Mouse (Mus musculus) stomach, postnatal 0 days (tissue): Measurements from ENCODE around the gene Slc13a3. TPM values are rescaled to one million over a fixed set of nuclear protein-coding genes. Genes with fewer than 3 reads are reported as not detected.

Experiments used
- ATAC-seq: fragments of 200-750 bp; cut with Nextera tagmentation; 2 replicates; pipeline ENCODE4 v1.8.0; 2017; ENCODE audit not compliant: low FRiP score, low TSS enrichment
- DNase-seq: peaks from one replicate; pipeline ENCODE4 v3.0.0-alpha.2; 2016; ENCODE audit warnings: low spot score
- H3K27ac ChIP-seq: fragments of 300-500 bp; sonication (generic); replicated peaks from 2 replicates; pipeline ENCODE4 v1.5.1; 2014; ENCODE audit warnings: mild to moderate bottlenecking, control low read depth
- H3K27me3 ChIP-seq: fragments of 300-500 bp; sonication (generic); 2 replicates; pipeline ENCODE4 v1.6.1; 2014; ENCODE audit warnings: low read length; ENCODE audit not compliant: control insufficient read depth, insufficient read depth
- H3K36me3 ChIP-seq: fragments of 300-500 bp; sonication (generic); 2 replicates; pipeline ENCODE4 v1.6.1; 2014; ENCODE audit warnings: low read length, mixed read lengths; ENCODE audit not compliant: control insufficient read depth, insufficient read depth
- H3K4me1 ChIP-seq: fragments of 300-500 bp; sonication (generic); replicated peaks from 2 replicates; pipeline ENCODE4 v1.6.1; 2014; ENCODE audit warnings: antibody characterized with exemption; ENCODE audit not compliant: control insufficient read depth, insufficient read depth
- H3K4me2 ChIP-seq: fragments of 300-500 bp; sonication (generic); replicated peaks from 2 replicates; pipeline ENCODE4 v1.6.1; 2014; ENCODE audit warnings: low read depth, mild to moderate bottlenecking, control low read depth, moderate library complexity
- H3K4me3 ChIP-seq: fragments of 300-500 bp; sonication (generic); 2 replicates; pipeline ENCODE4 v1.5.1; 2014; ENCODE audit warnings: low read depth, low read length, control low read depth
- H3K9ac ChIP-seq: fragments of 300-500 bp; sonication (generic); 2 replicates; pipeline ENCODE4 v1.6.1; 2014; ENCODE audit warnings: mild to moderate bottlenecking, low read length, control low read depth, mixed read lengths
- H3K9me3 ChIP-seq: fragments of 300-500 bp; sonication (generic); 2 replicates; pipeline ENCODE4 v1.6.1; 2016; ENCODE audit warnings: low read length; ENCODE audit not compliant: control insufficient read depth
- CTCF ChIP-seq: IDR thresholded peaks from 2 replicates; pipeline ENCODE4 v1.5.1; 2016; ENCODE audit warnings: antibody characterized with exemption, low read depth, mild to moderate bottlenecking, moderate library complexity
- EP300 ChIP-seq: optimal IDR thresholded peaks from 2 replicates; pipeline ENCODE3; 2016; ENCODE audit warnings: antibody characterized with exemption
- WGBS: fragments of 180-500 bp; shearing (Covaris S2); extraction: QIAGEN DNeasy Blood & Tissue Kit; methylation state at CpG from one replicate; pipeline ENCODE4 v1.1.7; 2014; 5-methylcytosine and 5-hydroxymethylcytosine counted together
- polyA plus RNA-seq: library from polyadenylated mRNA; unstranded; fragments of >200 nt; fragmentation: Nextera tagmentation; extraction: Ambion mirVana; gene quantifications from 2 replicates; pipeline ENCODE4 v1.2.1, GENCODE M21; 2015

Slc13a3 gene
- polyA plus RNA-seq, 1 experiment from 2014 or later, result 0.34 TPM

DNA sequence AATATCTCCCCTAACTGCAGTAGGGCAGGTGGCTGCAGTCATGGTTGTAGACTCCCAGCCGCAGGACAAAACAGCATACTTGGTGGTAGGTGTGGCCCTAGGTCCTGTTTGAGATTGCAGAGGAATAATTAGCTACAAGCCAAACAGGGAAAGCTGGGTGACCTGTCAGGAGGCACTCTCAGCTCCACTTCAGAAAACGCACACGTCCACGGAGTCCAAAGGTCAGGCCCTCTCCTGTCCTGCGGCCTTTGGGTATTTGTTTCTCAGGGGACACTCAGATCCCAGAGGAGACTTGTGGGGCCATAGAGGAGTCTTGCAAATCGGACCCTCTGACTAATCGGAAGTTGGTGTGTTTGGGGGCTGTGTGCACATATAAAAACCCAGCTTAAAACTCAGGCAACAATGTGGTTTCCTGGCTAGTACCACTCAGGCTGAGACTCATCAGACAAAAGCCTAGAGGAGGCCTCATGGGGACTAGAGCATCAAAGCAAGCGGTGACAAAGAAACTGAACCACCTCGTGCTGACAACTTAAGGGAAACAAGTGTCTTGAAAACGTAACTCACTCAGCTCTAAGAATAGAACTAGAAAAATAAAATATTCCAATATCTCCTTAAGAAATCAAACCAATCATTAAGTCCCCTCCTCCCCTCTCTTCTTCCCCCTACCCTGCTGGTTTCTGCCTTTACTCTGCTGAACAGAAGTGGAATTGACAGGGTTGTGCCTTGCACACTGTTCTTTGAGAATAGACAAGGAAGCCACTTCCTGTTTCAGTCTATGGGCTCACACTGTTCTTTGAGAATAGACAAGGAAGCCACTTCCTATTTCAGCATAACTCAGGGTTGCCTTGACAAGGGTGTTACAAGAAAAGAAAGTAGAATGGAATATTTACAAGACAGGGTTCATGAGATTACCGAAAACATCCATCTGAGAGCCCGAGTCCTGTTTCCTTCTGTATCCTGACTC, 20.0 kb downstream of the Slc13a3 start:
- no peak for DNase-seq
- TF ChIP-seq CTCF, result no peak
- TF ChIP-seq EP300, result no peak

GRCm38 (mm10) chr2:165448475-165448874, 24.6 kb downstream of the Slc13a3 start:
- Histone ChIP-seq H3K9me3 (no peaks in the 10 kb centered on the region), H3K4me2 (no peak overlapping the region), H3K27me3 (no peaks in the 10 kb centered on the region), H3K36me3 (no peaks in the 10 kb centered on the region), H3K9ac (no peak overlapping the region), H3K4me1 (no peaks in the 10 kb centered on the region), H3K27ac (no peak overlapping the region), H3K4me3 (no peak overlapping the region)
- 82% methylated on average over 9 of the region's 9 CpGs for WGBS
- DNase-seq (no peak), ATAC-seq (no peak)
- TF ChIP-seq EP300, result no peak
- TF ChIP-seq CTCF, result no peak

More for the DNA sequence above, 20.0 kb downstream of the Slc13a3 start:
- H3K27me3 ChIP-seq, result no peaks in the 10 kb centered on the region
- 69% methylated on average over 12 of the region's 12 CpGs for WGBS
- H3K36me3 ChIP-seq, result no peaks in the 10 kb centered on the region
- no peak overlapping the region for H3K9ac ChIP-seq
- ATAC-seq, result 0 out of 2 replicates have a peak, but pooled peaks have one; percentile 29
- no peaks in the 10 kb centered on the region for H3K9me3 ChIP-seq
- no peak overlapping the region for H3K4me2 ChIP-seq
- H3K4me1 ChIP-seq, result no peaks in the 10 kb centered on the region
- H3K27ac ChIP-seq, result no peak overlapping the region
- no peak overlapping the region for H3K4me3 ChIP-seq

DNA sequence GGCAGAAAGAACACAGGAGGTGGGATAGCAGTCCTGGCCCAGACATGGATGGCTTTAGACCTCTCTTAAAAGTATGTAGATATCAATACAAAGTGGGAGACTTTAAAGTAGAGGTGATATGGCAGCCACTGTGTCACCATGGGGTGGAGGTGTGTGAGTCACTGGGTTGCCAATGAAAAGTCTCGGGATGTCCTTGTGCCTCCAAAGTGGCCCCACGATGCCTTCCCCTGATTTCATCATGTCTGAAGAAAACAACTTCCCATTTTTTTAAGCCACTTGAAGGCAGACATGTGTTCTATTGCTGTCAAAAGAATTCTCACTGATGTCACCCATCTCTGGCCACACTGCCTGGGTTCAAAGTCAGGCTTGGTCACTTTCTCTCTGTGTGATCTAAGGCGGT, 28.2 kb downstream of the Slc13a3 start:
- H3K27ac ChIP-seq, result no peak overlapping the region
- no peak overlapping the region for H3K9ac ChIP-seq
- ATAC-seq, result no peak
- WGBS, result 62% methylated on average over 3 of the region's 3 CpGs
- H3K4me1 ChIP-seq, result no peaks in the 10 kb centered on the region
- H3K4me2 ChIP-seq, result no peak overlapping the region
- H3K9me3 ChIP-seq, result no peaks in the 10 kb centered on the region
- H3K36me3 ChIP-seq, result no peaks in the 10 kb centered on the region
- H3K4me3 ChIP-seq, result no peak overlapping the region
- DNase-seq, result no peak
- TF ChIP-seq EP300, result no peak
- TF ChIP-seq CTCF, result no peak
- no peaks in the 10 kb centered on the region for H3K27me3 ChIP-seq

DNA sequence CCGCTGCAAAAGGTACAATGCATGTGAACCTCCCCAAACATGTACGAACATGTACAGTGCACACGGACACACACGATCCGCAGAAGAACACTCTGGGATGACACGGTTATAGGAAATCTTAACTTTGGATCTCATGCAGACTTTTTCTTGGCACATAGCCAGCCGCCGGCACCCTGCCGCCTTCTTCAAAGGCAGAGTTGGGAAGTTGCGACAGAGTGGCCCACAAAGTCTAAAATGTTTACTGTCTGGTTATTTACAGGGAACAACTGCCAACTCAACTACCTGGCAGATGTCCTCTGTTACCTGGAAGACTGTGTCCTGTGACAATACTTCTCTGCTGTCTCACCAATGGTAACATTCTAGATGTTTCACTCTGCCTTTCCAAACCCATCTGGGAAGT, 30.0 kb downstream of the Slc13a3 start:
- Histone ChIP-seq H3K9me3 (no peaks in the 10 kb centered on the region), H3K9ac (no peak overlapping the region), H3K4me2 (no peak overlapping the region), H3K4me1 (no peaks in the 10 kb centered on the region), H3K36me3 (no peaks in the 10 kb centered on the region), H3K27ac (no peak overlapping the region), H3K4me3 (no peak overlapping the region), H3K27me3 (no peaks in the 10 kb centered on the region)
- no peak for DNase-seq
- no peak for ATAC-seq
- TF ChIP-seq EP300, result no peak
- TF ChIP-seq CTCF, result no peak
- 66% methylated on average over 10 of the region's 10 CpGs for WGBS

GRCm38 (mm10) chr2:165441613-165442012, 31.4 kb downstream of the Slc13a3 start:
- H3K4me2 ChIP-seq, result no peak overlapping the region
- DNase-seq (no peak), ATAC-seq (no peak)
- WGBS, result 48% methylated on average over 4 of the region's 4 CpGs
- no peaks in the 10 kb centered on the region for H3K27me3 ChIP-seq
- no peak overlapping the region for H3K9ac ChIP-seq
- no peaks in the 10 kb centered on the region for H3K36me3 ChIP-seq
- no peak overlapping the region for H3K4me3 ChIP-seq
- TF ChIP-seq CTCF (no peak), EP300 (no peak)
- H3K9me3 ChIP-seq, result no peaks in the 10 kb centered on the region
- no peak overlapping the region for H3K27ac ChIP-seq
- no peaks in the 10 kb centered on the region for H3K4me1 ChIP-seq

DNA sequence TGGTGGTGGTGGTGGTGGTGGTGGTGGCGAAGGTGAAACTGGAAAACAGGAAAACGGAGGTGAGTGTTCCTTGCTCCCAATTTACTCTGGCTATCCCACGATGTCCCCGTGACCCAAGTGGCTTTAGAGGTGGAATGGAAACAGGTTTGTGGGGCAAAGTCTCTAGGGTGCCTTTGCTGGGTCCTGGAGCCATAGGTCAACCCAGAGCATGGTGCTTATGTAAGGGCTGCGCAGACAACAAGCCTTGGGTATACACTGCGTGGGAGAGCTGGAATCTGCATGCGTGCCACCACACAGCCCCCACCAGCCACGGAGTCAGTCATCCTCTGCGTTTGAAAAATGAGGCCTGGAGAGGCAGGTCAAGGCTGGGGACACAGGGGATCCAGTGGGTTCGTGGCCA, 33.4 kb downstream of the Slc13a3 start:
- DNase-seq (no peak), ATAC-seq (no peak)
- H3K4me1 ChIP-seq, result no peaks in the 10 kb centered on the region
- H3K27me3 ChIP-seq, result no peaks in the 10 kb centered on the region
- H3K9me3 ChIP-seq, result no peaks in the 10 kb centered on the region
- H3K4me3 ChIP-seq, result no peak overlapping the region
- no peaks in the 10 kb centered on the region for H3K36me3 ChIP-seq
- H3K27ac ChIP-seq, result no peak overlapping the region
- no peak for TF ChIP-seq CTCF
- 85% methylated on average over 10 of the region's 10 CpGs for WGBS
- H3K9ac ChIP-seq, result no peak overlapping the region
- no peak overlapping the region for H3K4me2 ChIP-seq
